Mouse (Mus musculus) cerebellum, postnatal 14 days (tissue): ENCODE data around the gene Ttll5.

ENCODE experiments used
- DNase-seq, 2 experiments: peaks; one replicate each; pipeline ENCODE4 v3.0.0; 2021; ENCODE audit warnings: mixed read lengths in 2 of 2

Gene Ttll5

DNA sequence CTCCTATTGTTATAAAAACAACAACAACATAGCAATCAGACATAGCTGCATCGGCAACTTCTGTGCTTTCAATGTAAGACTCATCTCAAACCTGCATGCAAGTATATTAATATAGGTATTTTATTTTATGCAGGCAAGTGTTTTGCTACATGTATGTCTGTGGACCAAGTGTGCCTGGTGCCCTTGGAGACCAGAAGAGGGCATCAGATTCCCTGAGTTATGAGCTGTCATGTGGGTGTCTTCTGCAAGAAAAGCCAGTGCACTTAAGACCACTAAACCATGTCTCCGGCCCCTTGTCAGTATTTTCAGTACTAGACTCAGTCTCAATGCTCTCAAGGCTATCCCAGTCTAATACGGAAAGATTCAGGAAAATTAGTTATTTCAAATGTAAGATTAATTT, 106.3 kb downstream of the Ttll5 start:
- DNase-seq = peak; percentile 18 to 32

DNA sequence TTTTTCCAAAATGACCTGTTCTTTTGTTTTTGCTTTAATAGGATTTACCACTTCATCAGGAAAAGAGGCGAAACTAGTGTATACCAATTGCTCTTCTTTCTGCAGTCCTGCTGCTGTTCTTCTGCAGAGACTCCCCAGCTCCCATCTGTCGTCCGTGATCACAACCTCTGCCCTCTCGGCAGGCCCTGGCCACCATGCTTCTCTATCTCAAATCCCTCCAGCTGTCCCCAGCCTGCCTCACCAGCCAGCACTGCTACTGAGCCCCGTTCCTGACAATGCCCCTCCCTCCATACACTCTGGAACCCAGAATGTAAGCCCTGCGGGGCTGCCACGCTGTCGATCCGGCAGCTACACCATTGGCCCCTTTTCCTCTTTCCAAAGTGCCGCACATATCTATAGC, 108.8 kb downstream of the Ttll5 start:
- peak; percentile 22 to 27 for DNase-seq

DNA sequence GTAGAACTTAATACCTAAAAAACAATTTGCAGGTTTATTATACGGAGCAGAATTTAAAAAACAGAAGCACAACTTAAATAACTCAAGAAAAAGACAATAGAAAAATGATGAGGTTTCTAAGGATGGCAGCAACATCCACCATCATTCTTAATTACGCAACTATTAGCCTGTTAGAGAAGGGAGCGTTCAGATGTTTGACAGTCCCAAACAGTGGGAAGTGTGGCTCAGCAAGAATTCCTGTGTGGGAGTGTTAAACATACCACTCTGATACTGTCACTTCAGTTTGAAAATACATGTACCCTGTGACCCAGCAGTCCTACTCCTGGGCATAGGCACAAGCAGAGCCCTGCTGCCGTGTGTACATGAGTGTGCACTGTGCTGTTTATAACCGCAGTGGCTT, 112.9 kb downstream of the Ttll5 start:
- DNase-seq = no peak

DNA sequence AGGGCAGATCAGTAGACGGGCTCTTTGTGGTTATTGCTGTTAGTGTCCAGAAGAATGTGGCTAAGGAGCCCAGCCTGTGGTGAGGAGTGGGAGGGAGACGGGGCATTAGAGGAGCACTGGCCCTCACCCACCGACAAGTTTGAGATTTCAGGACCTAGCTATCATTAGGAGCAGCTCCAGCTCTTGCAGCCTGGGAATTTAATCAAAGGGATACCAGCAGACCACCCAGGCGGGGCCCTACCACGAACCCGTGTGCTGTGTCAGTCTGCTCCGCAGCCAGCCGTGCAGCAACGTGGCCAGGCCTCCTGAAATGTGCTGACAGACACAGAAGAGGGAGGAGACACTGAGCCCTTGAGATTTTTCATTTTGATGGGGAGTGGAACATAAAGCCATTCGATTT, 119.0 kb downstream of the Ttll5 start:
- DNase-seq = no peak

DNA sequence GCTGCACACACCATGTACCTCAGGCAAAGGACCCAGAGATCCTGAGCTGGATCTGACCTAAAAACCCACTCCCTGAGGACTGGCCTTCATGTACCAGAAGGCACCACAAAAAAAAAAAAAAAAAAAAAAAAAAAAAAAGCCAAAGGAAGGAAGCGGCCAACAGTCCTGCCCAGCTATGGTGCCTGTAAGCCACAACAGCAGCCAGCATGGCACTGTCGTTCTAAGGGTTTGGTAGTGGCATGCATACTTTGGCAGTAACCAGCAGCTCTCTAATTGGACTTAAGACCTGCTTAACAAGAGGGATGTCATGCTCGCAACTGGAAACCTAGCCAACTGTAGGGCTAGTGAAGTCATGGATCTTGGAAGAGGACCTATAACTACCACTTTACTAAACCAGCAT, 120.0 kb downstream of the Ttll5 start:
- DNase-seq = no peak

DNA sequence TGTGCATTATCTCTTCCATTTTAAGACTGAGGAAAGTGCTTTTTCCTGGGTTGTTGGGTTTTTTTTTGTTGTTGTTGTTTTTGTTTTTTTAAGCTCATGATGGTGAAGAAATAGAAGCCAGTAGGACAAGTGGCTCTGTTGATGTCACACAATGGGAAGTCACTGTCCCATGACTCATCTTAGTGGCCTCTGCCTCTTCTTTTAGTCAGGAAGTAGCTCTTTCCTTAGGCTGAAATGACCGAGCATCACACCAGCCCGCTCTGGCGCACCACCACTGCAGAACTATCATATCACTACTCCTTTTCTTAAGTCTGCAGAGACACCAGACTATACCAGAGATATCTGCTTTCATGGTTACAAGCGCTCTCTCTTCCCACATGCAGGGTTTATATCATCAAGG, 122.7 kb downstream of the Ttll5 start:
- DNase-seq = no peak

DNA sequence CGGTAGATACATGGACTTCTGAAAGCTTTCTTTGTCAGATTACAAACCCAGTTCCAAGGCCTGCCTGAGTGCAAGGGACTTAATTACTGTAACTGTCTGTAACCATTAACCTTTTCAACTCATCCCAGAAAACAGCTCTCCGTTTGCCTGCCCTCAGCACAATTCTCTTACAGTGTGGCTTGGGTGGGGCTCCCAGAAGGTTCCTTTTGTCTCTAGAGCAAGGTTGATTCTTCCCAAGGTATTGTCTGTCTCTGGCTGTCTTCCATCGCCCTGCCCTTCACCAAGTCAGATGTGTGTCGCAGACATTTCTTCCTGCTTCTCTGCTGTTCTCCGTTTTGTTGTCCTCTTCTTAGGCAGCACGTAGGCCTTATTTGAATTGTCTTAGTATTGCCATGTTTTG, 125.2 kb downstream of the Ttll5 start:
- DNase-seq = no peak

DNA sequence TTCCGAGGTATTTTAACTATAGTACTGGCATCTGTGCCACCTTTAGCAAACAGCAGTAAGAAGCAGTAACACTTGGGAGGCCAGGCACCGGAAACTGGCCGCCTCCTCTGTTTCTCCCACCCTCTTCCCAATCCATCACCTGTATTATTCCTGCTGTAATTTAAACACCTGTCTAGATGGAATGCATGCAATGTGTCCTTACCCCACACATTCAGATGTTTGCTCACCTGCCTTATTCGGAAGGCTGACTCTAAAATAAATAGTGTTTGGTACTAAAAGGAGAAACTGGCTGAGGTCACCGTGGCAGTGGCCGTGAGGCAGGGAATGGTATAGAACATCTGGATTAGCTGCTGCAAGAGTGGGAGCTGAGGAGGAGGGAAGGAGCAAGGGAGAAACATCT, 125.9 kb downstream of the Ttll5 start:
- no peak for DNase-seq

DNA sequence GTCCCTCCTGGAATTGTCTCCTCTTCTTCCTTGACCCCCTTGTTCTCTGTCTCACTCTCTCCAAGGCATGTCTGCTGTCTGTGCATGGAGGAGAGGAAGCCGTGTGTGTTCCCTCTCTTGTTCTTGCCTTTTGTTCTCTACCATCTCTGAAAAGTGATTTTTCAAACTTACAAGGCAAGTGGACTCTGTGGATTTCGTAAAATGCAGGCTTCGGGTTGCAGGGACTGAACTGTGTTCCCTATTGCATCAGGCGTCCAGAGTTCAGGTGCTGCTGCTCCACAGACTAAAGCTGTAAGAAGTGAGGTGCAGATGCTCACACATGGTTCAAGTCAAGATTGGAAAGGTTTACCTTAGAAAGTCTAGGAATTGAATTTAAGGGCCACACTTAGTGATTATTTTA, 126.6 kb downstream of the Ttll5 start:
- no peak for DNase-seq

DNA sequence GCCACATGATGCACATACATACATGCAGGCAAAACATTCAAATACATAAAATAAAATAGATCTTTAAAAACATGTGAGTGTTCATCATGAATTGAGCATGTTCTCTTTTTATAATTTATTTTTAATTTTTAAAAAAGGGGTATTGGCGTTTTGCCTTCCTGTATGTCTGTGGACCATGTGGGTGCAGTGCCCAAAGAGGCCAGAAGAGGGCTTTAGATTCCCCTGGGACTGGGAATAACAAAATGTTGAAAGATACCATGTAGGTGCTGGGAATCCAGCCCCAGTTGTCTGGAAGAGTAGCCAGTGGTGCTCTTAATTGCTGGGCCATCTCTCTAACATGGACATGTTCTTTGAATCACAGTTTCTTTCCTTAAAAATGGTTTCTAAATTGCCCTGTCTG, 127.4 kb downstream of the Ttll5 start:
- peak in 1 of 2 experiments; percentile 60 for DNase-seq

DNA sequence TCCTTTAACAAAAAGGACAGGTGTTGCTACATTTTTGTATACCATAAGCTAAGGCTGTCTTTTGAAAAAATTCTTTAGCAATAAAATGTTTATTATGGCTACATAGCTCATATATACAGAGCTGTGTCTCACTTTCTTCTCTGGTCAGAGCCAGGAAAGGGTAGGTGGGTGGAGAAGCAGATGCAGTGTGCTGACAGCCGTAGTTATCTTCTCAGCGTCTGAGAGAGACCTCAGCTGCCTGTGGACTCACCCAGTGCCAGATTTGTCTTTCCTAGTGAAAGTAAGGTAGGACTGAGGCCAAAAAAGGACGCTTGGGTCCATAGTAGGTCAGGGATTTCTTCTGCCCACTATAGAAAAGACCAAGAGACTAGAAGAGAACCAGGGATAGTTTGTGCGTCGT, 127.9 kb downstream of the Ttll5 start:
- no peak for DNase-seq

DNA sequence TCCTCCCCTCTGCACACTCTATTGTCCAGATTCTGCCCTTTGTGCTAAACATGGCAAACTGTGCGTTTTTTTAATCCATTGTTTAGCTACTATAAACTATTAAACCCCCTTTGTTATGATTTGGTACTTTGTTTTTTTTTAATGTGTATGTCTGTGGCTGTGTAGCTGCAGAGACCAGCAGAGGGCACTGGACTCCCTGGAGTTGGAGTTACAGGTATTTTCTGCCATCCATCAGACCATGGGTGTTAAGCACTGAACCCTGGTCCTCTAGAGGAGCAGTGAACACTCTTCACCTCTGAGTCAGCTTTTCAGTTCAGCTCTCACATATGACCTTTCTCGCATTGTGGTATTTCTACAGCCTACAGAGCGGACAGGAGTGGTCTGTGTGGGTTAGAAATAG, 129.7 kb downstream of the Ttll5 start:
- DNase-seq = peak in 1 of 2 experiments; percentile 36

DNA sequence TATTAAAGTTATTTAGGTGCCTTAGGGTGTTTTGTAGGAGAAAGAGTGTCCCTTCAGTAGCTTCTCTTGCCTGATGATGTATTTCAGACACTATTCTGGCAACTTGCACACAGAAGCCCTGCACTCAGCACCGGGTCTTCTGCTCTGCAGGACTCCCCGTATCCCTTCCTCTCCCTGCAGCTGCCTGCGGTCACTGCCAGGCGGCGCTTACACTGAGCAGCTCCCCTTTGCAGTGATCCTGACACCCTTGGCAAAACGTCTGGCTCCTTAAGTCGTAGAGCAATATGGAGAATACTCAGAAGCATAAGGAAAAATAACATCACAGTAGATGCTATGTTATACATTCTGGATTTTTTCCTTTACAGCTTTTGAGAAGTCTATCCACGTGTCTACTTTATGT, 130.6 kb downstream of the Ttll5 start:
- no peak for DNase-seq

DNA sequence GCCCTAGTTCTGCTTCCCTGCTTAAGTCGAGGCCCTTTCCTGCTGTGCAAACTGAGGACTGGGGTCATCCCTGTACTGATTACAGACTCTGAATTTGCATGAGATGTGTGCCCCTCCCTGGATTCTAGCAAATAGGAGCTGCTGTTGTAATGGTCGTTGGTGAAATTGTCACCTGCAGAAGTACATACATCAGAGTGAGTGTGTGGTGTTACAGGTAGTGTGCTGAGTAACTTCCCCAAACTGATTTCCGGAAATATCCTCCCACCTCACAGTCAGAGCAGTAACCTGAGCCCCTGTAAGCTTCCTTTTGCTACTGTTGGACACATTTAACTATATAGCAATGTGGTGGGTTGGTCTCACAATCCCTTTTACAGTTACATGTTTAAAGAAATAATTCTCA, 131.2 kb downstream of the Ttll5 start:
- no peak for DNase-seq

DNA sequence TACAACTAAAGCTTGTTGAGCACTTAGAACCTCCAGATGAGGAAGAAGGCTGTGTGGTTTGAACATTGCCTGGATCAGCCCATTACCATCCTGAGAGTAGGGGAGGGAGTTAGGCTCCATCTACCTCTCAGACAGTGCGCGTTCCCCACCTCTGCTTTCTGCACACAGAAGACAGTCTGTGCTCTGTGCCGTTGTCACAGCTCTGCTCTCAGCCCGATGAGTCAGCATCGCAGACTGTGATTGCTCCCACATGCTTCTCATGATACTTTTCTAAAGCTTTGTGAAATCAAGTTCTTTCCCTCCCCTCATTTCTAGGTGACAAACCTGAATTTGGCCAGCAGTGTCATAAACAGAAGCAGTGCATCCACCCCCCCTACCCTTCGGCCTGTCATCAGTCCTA, 131.8 kb downstream of the Ttll5 start:
- DNase-seq = no peak

DNA sequence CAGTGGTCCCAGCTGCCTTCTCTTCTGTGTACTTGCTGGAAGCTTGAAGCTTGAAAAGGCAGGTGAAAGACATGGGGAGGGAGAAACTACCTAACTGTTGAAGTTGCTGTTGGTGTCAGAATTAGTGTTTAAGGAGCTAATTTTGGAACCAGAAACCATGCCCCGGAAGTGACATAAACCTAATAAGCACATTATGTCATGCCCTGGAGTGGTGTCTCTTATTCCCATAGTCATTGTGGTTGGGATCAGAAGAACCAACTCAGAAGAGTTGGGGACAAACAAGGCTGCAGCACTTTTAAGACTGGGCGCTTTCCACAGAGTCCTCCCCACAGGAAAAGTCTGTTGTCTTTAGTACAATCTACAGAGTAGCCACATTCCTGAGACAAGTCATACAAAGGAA, 134.0 kb downstream of the Ttll5 start:
- no peak for DNase-seq

DNA sequence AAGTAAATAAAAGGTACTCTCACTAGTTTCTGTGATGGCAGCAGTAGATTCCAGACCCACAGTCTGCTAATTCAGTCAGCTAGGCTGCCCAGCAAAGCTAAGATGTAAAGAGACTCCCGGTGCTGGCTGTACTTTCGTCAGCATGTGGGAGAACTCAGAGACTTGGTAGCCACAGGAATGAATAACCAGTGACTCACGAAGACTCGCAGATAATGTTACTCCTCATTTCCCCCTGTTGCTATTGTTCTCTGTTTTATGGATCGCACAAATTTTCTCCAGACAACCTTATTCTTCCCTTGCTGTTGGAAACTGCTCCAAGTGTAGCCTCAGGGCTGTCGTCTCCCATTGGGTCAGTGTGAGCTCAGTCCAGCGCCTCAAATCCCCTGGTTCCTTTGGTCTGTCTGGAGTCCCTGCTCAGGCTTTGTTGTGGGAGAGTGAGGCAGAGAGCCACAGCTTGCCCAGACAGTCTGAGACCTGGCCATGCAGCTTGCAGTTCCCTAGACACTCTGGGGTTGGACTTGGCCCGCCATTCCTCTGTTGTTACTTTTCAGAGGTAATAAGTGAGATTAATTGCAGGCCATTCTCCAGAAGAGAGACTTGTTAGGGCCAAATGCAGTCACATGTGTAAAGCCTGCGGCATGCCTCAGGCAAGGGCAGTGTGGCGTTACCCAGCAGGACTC, 135.5 kb downstream of the Ttll5 start:
- no peak for DNase-seq

DNA sequence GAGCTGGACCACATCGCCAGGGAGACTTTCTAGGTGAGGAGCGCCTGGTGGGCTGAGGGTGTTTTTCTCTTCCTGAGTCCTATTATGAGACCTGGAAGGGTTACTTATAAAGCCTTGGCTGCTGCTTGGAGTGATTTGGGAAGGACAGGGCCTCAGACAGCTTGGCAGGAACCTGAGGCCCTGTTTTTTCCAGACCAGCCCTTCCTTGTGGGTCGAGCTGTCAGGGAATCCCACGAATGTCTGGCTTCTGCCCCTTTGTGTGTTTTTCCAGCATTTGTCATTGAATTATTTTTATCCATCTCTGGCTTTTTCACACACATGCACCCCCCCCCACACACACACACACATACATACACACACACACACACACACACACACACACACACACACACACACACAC, 136.2 kb downstream of the Ttll5 start:
- DNase-seq = no peak

DNA sequence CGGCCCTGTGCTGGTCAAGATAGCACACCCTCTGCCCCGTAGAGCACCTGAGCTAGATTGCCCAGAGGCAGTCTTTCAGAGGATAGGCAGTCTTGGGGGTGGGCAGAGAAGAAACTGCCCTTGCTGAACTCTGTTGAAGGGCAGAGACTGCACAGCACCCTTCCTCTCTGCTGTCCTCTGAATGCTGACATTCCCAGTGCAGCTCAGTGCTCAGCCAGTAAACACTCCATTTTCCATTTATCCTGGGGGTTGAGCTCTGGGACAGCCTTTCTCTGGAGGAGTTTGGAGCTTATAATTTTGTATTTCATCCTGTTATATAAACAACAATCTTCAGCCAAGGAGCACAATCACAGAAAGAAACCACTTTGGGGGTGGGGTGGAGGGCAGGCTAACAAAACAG, 138.7 kb downstream of the Ttll5 start:
- no peak for DNase-seq

DNA sequence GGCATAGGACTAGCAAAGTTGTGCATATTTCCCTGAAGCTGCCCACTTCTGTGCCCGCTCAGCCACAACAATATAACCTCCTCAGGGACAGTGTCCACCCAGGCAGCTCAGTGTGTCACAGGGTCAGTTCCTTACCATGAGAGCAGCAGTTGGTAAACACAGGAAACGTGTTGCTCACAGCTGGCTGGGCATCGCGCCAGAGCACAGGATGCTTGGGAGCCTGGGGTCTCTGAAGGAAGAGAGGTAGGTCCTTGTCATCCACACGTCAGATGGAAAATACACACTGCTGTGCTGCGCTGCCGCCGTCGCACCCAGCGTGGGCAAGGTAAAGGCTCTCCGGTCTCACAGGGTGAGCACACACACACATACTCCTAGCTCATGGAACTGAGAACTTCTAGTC, 139.2 kb downstream of the Ttll5 start:
- DNase-seq = no peak

DNA sequence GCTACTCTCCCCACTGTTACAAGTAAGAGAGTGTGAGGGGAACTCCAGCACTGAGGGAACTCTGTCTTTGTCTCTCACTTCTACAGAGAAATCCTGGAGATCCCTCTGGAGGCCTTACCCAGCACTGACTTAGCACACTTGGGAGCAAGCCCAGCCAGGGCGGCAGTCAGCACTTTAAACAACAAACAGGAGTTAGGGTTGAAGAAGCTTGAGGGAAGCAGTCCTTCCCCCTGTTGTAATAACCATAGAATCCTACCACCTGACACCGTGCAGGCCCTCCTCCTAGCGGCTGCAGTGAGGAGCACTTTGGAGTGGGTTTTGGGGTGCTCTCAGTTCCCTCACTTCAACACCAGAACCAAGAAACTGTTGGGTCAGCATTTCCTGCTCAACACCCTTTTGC, 140.0 kb downstream of the Ttll5 start:
- no peak for DNase-seq

DNA sequence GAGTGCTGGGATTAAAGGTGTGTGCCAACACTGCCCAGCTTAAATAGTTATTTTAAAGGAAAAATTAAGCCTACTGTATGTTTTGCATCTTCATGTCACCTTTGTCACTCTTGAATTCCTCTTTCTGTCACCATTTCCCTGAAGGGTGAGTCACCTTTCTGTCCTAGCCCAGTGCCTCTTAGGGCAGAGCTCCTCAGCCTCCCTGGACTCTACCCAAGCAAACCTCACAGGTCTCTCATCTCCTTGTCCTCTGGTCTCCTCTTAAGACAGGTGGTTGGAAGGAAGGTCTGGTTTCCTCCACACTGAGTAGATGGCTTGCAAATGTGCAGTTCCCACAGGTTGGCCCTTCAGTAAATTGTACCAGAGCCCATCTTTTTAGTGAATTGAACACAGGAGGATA, 143.4 kb downstream of the Ttll5 start:
- DNase-seq = no peak

DNA sequence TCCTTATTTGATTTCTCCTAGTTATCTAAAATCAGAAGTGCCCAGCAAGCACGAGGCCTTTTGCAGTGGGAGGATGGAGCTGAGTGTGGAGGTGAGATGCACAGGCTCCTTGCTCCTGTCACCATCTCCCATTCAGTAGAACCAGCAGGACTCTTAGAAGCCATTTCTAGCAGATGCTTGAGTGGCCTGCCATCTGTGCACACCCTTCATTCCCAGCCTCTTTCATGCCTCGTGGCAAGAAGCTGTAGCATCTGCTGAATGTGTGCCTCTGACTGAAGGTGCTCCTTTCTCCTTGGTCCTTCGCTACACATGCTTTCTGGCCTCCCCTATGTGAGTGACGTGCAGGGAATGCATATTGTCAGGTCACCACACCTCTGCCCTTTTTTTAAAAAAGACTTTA, 143.9 kb downstream of the Ttll5 start:
- DNase-seq = no peak

DNA sequence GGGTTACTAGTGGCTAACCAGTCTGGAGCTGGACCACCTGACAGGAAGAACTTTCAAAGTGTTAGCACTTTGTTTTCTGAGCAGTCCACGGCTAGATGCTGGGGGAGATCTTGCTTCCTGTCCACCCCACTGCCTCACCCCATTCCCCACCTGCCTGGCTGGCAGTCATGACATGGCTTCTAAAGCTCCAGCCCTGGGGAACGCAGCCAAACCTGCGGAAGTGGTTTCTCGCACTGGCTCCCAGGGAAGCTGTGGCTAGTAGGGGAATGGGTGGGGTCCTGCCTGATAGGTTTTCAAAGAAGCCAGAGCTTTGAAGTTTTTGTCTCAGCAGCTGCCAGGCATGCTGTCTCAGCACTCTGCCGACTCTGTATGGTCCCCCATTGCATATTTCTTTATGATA, 145.1 kb downstream of the Ttll5 start:
- DNase-seq = peak; percentile 56 to 68

DNA sequence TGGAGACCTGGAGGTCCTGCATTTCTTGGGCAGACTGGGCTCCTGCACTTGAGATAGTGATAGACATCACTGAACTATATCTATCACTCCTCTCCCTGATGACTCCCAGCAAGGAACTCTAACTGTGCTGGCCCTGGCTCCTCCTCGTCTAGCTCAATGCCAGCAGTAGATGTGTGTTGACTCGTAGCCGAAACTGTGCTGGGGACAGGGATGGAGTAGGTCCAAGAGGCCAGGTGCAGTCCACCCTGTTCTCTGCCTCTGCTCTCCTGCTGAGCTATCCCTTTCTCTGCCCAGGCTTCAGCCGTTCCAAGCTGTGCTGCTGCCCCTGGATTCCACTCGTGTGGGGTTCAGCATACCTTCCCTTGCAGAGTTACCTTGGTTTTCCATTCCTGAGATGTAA, 145.7 kb downstream of the Ttll5 start:
- peak; percentile 72 to 90 for DNase-seq

DNA sequence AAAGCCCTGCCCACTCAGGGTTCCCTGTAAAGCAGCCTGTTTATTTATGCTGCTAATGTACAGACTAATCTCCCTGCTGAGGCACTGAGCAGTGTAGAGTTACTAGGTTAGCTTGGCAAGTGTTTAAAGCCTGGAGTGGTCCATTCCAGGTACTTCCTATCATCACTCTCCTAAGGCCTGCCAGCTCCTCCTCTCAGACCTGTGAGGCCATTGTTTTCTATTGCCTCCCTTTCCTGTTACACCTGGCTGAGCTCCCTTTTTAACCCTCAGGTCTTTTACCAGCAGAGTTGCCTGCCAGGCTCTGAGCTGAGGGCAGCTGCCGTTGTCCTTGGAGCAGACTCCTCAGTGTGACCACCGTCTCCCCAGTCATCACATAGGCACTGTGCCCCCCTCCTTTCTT, 146.3 kb downstream of the Ttll5 start:
- peak; percentile 25 to 55 for DNase-seq
